20 mouse cellular contexts compared by ENCODE assay signal in genomic region chr7:64166724-64167123, GRCm38 (mm10). TPM values are rescaled to one million over a fixed set of nuclear protein-coding genes. Genes with fewer than 3 reads are reported as not detected.
DNase-seq lines count a peak whose midpoint lies in the region; ATAC-seq and TF ChIP-seq lines count a peak whose summit lies in the region.
"Had no signal": no experiment of that assay in that cellular context is flagged by ENCODE, and none has a peak within 500 bp of the region (broad histone marks: within the 10 kb centered on the region; RNA-seq: fewer than 3 reads in every experiment).

No protein-coding gene starts in this region.

- H3K9me3 ChIP-seq in heart, embryonic 10.5 days: no peaks in the 10 kb centered on the region
- no peaks in the 10 kb centered on the region for H3K9me3 ChIP-seq in heart, embryonic 11.5 days (replicated peaks; ENCODE audit: control insufficient read depth, low read length)
- no peaks in the 10 kb centered on the region for H3K9me3 ChIP-seq in forebrain, postnatal 0 days (ENCODE audit: low read length)
- H3K9me3 ChIP-seq: embryonic facial prominence, embryonic 10.5 days; forebrain, embryonic 12.5 days; hindbrain, embryonic 13.5 days; neural tube, embryonic 12.5 days had no signal

- no peak for ATAC-seq in heart, embryonic 11.5 days (replicated peaks; ENCODE audit: insufficient number of reproducible peaks, low FRiP score, low TSS enrichment)
- ATAC-seq in forebrain, postnatal 0 days: no peak
- ATAC-seq: inflammation-experienced regulatory T-cells, adult 6 months; liver, postnatal 0 days had no signal

- H3K27me3 ChIP-seq in heart, embryonic 10.5 days (ENCODE audit: insufficient read depth, poor library complexity, severe bottlenecking): no peaks in the 10 kb centered on the region
- H3K27me3 ChIP-seq in heart, embryonic 11.5 days (ENCODE audit: control insufficient read depth, insufficient read depth, low read length): no peaks in the 10 kb centered on the region
- H3K27me3 ChIP-seq in forebrain, postnatal 0 days (ENCODE audit: insufficient read depth, low read length): no peaks in the 10 kb centered on the region
- H3K27me3 ChIP-seq: forebrain, embryonic 12.5 days; hindbrain, embryonic 13.5 days; neural tube, embryonic 12.5 days had no signal

- no peak overlapping the region for H3K4me2 ChIP-seq in heart, embryonic 11.5 days
- no peak overlapping the region for H3K4me2 ChIP-seq in forebrain, postnatal 0 days (ENCODE audit: low read depth)
- H3K4me2 ChIP-seq: forebrain, embryonic 12.5 days; hindbrain, embryonic 13.5 days; midbrain, embryonic 11.5 days; neural tube, embryonic 12.5 days had no signal

- no peaks in the 10 kb centered on the region for H3K36me3 ChIP-seq in heart, embryonic 10.5 days
- H3K36me3 ChIP-seq in heart, embryonic 11.5 days (ENCODE audit: control insufficient read depth, insufficient read depth, low read length): no peaks in the 10 kb centered on the region
- no peaks in the 10 kb centered on the region for H3K36me3 ChIP-seq in forebrain, postnatal 0 days (ENCODE audit: insufficient read depth)
- H3K36me3 ChIP-seq: embryonic facial prominence, embryonic 10.5 days; forebrain, embryonic 12.5 days; hindbrain, embryonic 13.5 days; neural tube, embryonic 12.5 days had no signal

- H3K4me3 ChIP-seq in heart, embryonic 10.5 days: no peak overlapping the region
- H3K4me3 ChIP-seq in heart, embryonic 11.5 days (ENCODE audit: low read depth, low read length): no peak overlapping the region
- no peak overlapping the region for H3K4me3 ChIP-seq in forebrain, postnatal 0 days (ENCODE audit: low read depth, low read length)
- H3K4me3 ChIP-seq: embryonic facial prominence, embryonic 10.5 days; forebrain, embryonic 12.5 days; hindbrain, embryonic 13.5 days; neural tube, embryonic 12.5 days had no signal

- no peak overlapping the region for H3K27ac ChIP-seq in heart, embryonic 10.5 days
- no peak overlapping the region for H3K27ac ChIP-seq in heart, embryonic 11.5 days (ENCODE audit: low read depth, low read length)
- H3K27ac ChIP-seq in forebrain, postnatal 0 days (ENCODE audit: low read depth, low read length): no peak overlapping the region
- H3K27ac ChIP-seq: embryonic facial prominence, embryonic 10.5 days; forebrain, embryonic 12.5 days; hindbrain, embryonic 13.5 days; neural tube, embryonic 12.5 days had no signal

- no peak for TF ChIP-seq CTCF in forebrain, postnatal 0 days (IDR thresholded peaks at IDR 0.05; ENCODE audit: low read depth)

- 0 out of 2 replicates have a peak overlapping the region, but pooled peaks have one; percentile 22 for H3K9ac ChIP-seq in heart, embryonic 11.5 days (ENCODE audit: low read depth, low read length)
- no peak overlapping the region for H3K9ac ChIP-seq in forebrain, postnatal 0 days
- H3K9ac ChIP-seq: forebrain, embryonic 12.5 days; hindbrain, embryonic 13.5 days; liver, postnatal 0 days; neural tube, embryonic 12.5 days had no signal

- intact Hi-C loops in heart, postnatal 25 days (cut with DNase I): loop anchor here (10.0 kb wide), 1 partner anchor 568 kb away; no protein-coding TSS in a partner anchor

- DNase-seq in heart, embryonic 10.5 days (ENCODE audit: low spot score): peak; percentile 17
- no peak for DNase-seq in heart, postnatal 25 days (ENCODE audit: low spot score)
- peak; percentile 63 for DNase-seq in brain, adult 2 months (ENCODE audit: low read depth, low spot score)
- peak; percentile 44 for DNase-seq in lung, postnatal 14 days
- DNase-seq in adrenal gland, postnatal 25 days: no peak
- no peak for DNase-seq in forebrain, postnatal 0 days
- DNase-seq: cerebellum, adult 9-10 months; gastrocnemius, postnatal 25 days; kidney, adult 8-10 months; kidney, postnatal 25 days; left cerebral cortex, postnatal 4 days; liver, postnatal 0 days had no signal

- no peaks in the 10 kb centered on the region for H3K4me1 ChIP-seq in heart, embryonic 10.5 days
- H3K4me1 ChIP-seq in heart, embryonic 11.5 days (ENCODE audit: control insufficient read depth, insufficient read depth, low read length): no peaks in the 10 kb centered on the region
- no peaks in the 10 kb centered on the region for H3K4me1 ChIP-seq in forebrain, postnatal 0 days (ENCODE audit: insufficient read depth)

RNA-seq across cellular contexts. Expression of gene Trpm1, which starts 13.1 kb away (rescaled TPM):
- 0.21 and 0.37 TPM in 2 replicates for polyA plus RNA-seq in heart, embryonic 10.5 days (2016; fragmentation: Nextera tagmentation; extraction: Ambion mirVana)
- total RNA-seq in heart, postnatal 25 days (2021): not detected
- polyA plus RNA-seq in heart, embryonic 11.5 days (2014; fragmentation: Nextera tagmentation; extraction: Ambion mirVana): 0.31 TPM in 1 of 2 replicates, not detected in the other
- not detected in 2 replicates for total RNA-seq in adrenal gland, postnatal 25 days (2021)
- 0.23 TPM in 1 of 2 replicates, not detected in the other for total RNA-seq in forebrain, postnatal 0 days (2014; rRNA removed)
- 0.09 and 0.45 TPM in 2 replicates for polyA plus RNA-seq in forebrain, postnatal 0 days (2015; fragmentation: Nextera tagmentation; extraction: Ambion mirVana)
- total RNA-seq: liver, adult 2 months had no signal
- polyA plus RNA-seq: liver, postnatal 0 days had no signal

Comparison
In these comparisons a context has a peak if more than half of its experiments do, and no peak if none do; other contexts are left out.
1. DNase-seq: peak in heart, embryonic 10.5 days (single experiment), brain, adult 2 months (single experiment) and lung, postnatal 14 days (single experiment); none in heart, postnatal 25 days (single experiment), adrenal gland, postnatal 25 days (single experiment) and forebrain, postnatal 0 days (single experiment).